Mouse (Mus musculus) right cerebral cortex, postnatal 4 days (tissue): ENCODE measurements around the gene Syt17.

Source experiments
- DNase-seq: peaks from one replicate; pipeline ENCODE4 v3.0.0-alpha.2; 2022

The Syt17 gene

GRCm38 (mm10) chr7:118462818-118463762, 15.1 kb upstream of the Syt17 start:
- no peak for DNase-seq

- no peak for DNase-seq
Measured at GRCm38 (mm10) chr7:118461400-118462136, 13.5 kb upstream of the Syt17 start.

- DNase-seq, result no peak
Measured at GRCm38 (mm10) chr7:118453722-118454121, 5.7 kb upstream of the Syt17 start.

- DNase-seq, result no peak
Measured at GRCm38 (mm10) chr7:118452940-118453339, 4.9 kb upstream of the Syt17 start.

- peak; percentile 32 for DNase-seq
Measured at GRCm38 (mm10) chr7:118447291-118448133, 510 bp downstream of the Syt17 start.

GRCm38 (mm10) chr7:118443895-118444485, 4.0 kb downstream of the Syt17 start:
- DNase-seq, result no peak

GRCm38 (mm10) chr7:118443371-118443770, 4.7 kb downstream of the Syt17 start:
- peak; percentile 28 for DNase-seq

- no peak for DNase-seq
Measured at GRCm38 (mm10) chr7:118441535-118441934, 6.5 kb downstream of the Syt17 start.

- DNase-seq, result peak; percentile 46
Measured at GRCm38 (mm10) chr7:118437101-118437802, 10.8 kb downstream of the Syt17 start.

GRCm38 (mm10) chr7:118428937-118429336, 19.1 kb downstream of the Syt17 start:
- DNase-seq, result no peak

GRCm38 (mm10) chr7:118419491-118420180, 28.4 kb downstream of the Syt17 start:
- no peak for DNase-seq

- DNase-seq, result no peak
Measured at GRCm38 (mm10) chr7:118414183-118414582, 33.8 kb downstream of the Syt17 start.

GRCm38 (mm10) chr7:118411877-118412276, 36.1 kb downstream of the Syt17 start:
- DNase-seq, result no peak

GRCm38 (mm10) chr7:118409421-118409820, 38.6 kb downstream of the Syt17 start:
- no peak for DNase-seq

GRCm38 (mm10) chr7:118405251-118405650, 42.8 kb downstream of the Syt17 start:
- no peak for DNase-seq

- no peak for DNase-seq
Measured at GRCm38 (mm10) chr7:118402576-118403022, 45.4 kb downstream of the Syt17 start.

- DNase-seq, result no peak
Measured at GRCm38 (mm10) chr7:118401949-118402348, 46.1 kb downstream of the Syt17 start.

- DNase-seq, result no peak
Measured at GRCm38 (mm10) chr7:118399764-118400163, 48.3 kb downstream of the Syt17 start.

GRCm38 (mm10) chr7:118390705-118391104, 57.3 kb downstream of the Syt17 start:
- no peak for DNase-seq

- no peak for DNase-seq
Measured at GRCm38 (mm10) chr7:118380996-118381395, 67.0 kb downstream of the Syt17 start.

GRCm38 (mm10) chr7:118380056-118380455, 68.0 kb downstream of the Syt17 start:
- no peak for DNase-seq
